Mouse (Mus musculus): ENCODE measurements at regions not wholly inside any gene's neighbourhood (a gene's known extent, or its start where the extent isn't known, plus 50 kb on each side); places are given as distances from the start of the nearest gene placed in this dataset.

DNA sequence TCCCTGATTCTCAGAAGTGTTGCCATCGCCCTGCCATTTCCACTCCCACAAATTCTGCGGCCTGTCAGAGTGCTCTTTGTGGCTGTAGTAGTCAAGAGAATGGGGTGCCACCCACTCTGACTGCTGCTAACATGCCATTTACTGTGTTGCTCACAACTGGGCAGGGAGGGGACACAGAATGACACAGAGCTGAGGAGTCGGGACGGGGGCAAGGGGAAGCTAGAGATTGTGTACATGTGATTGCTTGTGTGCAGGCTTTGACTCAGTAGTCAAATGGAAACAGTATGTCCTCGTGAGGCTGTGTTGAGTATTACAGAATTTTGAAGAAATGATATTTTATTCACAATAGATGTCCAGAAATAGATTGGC lies 595.6 kb downstream of the Nr2f2 start:
- no peak overlapping the region for H3K4me3 ChIP-seq (replicated peaks; ENCODE audit: control insufficient read depth, low read depth, low read length)
- no peak overlapping the region for H3K27ac ChIP-seq (ENCODE audit: control insufficient read depth, insufficient read depth, low read depth, low read length, poor library complexity)
- H3K4me1 ChIP-seq (ENCODE audit: control insufficient read depth, insufficient read depth, low read length): no peaks in the 10 kb centered on the region
- TF ChIP-seq POLR2A (IDR thresholded peaks at IDR 0.05; ENCODE audit: borderline replicate concordance, control insufficient read depth, low read depth, low read length): no peak
- TF ChIP-seq CTCF (IDR thresholded peaks at IDR 0.05; ENCODE audit: control insufficient read depth, insufficient read depth, low read length): no peak
- 62% methylated on average over 5 of the region's 5 CpGs for WGBS

DNA sequence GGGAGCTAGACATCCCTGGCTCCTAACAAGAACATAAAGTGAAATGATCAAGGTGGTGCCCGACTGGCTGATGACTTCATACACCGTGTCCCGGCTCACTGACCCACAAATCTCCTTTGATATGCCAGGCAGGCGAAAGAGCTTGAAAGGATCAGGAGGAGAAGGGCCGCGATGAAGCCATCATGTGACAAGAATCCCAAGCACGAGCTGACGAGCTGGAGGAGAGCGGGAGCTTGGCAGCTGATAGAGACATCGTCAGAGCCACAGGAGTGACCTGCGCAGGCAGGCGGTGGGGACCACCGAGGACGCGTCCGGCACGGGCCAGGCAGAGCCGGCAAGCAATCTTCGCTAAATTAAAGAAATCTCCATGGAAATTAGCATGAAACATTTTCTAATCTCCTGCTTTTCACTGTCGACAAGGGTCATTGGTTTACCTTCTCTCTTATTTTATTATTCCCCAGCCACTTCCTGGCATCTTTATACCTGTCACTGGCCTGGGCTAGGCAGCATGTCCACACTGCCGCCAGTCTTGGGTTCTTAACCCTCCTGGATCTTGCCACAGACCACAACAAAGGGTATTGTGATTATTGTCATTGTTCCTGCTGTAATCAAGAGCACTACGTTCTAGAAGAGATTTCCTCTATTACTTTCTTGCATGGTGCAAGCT lies 596.1 kb downstream of the Nr2f2 start:
- TF ChIP-seq CTCF (IDR thresholded peaks at IDR 0.05; ENCODE audit: control insufficient read depth, insufficient read depth, low read length): no peak
- TF ChIP-seq POLR2A (IDR thresholded peaks at IDR 0.05; ENCODE audit: borderline replicate concordance, control insufficient read depth, low read depth, low read length): no peak
- Histone ChIP-seq H3K27ac (ENCODE audit: control insufficient read depth, insufficient read depth, low read depth, low read length, poor library complexity) (no peak overlapping the region), H3K4me3 (replicated peaks; ENCODE audit: control insufficient read depth, low read depth, low read length) (no peak overlapping the region), H3K4me1 (ENCODE audit: control insufficient read depth, insufficient read depth, low read length) (no peaks in the 10 kb centered on the region)
- 65% methylated on average over 22 of the region's 22 CpGs for WGBS

DNA sequence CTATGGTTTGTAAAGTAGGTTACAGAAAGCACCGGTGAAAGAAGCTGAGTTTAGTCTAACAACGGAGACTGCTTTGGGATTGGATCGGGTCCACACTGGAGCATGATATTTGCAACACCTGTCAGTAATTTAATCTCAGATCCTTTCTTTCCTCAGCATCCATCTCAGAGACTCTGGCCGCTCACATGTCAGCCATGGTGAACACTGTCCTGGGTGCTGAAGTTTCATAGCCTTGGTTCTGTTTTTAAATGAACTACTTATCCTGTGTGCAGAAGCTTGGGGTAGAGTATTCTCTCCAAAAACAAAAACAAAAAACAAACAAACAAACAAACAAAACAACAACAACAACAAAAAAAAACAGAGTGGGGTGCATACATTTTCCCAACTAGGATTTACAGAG lies 600.1 kb downstream of the Nr2f2 start:
- no peak overlapping the region for H3K27ac ChIP-seq (ENCODE audit: control insufficient read depth, insufficient read depth, low read depth, low read length, poor library complexity)
- no peak overlapping the region for H3K4me3 ChIP-seq (replicated peaks; ENCODE audit: control insufficient read depth, low read depth, low read length)
- H3K4me1 ChIP-seq (ENCODE audit: control insufficient read depth, insufficient read depth, low read length): no peaks in the 10 kb centered on the region
- no peak for TF ChIP-seq CTCF (IDR thresholded peaks at IDR 0.05; ENCODE audit: control insufficient read depth, insufficient read depth, low read length)
- no peak for TF ChIP-seq POLR2A (IDR thresholded peaks at IDR 0.05; ENCODE audit: borderline replicate concordance, control insufficient read depth, low read depth, low read length)
- WGBS: 61% methylated on average over 4 of the region's 4 CpGs

DNA sequence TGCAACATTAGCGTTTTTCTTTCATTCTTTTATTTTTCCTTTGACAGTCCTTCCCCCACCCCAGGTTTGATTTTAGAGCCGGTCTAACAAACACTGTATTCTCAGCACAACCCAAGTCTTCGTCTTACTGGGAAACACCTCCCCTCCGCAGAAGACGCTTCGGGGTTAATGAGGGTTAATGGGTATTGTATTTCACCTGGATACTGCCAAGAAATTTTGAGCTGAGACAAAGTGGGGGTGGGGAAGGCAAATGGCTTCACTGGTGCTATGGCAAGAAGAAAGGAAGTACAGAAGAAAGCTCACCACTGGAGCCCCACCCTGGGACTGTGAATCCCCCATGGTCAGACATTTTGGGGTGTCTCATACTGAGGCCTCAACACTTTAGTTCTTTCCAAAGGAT lies 626.0 kb downstream of the Nr2f2 start:
- no peak for TF ChIP-seq CTCF (IDR thresholded peaks at IDR 0.05; ENCODE audit: control insufficient read depth, insufficient read depth, low read length)
- TF ChIP-seq POLR2A (IDR thresholded peaks at IDR 0.05; ENCODE audit: borderline replicate concordance, control insufficient read depth, low read depth, low read length): no peak
- WGBS: 87% methylated on average over 6 of the region's 6 CpGs
- no peak overlapping the region for H3K4me3 ChIP-seq (replicated peaks; ENCODE audit: control insufficient read depth, low read depth, low read length)
- no peak overlapping the region for H3K27ac ChIP-seq (ENCODE audit: control insufficient read depth, insufficient read depth, low read depth, low read length, poor library complexity)
- H3K4me1 ChIP-seq (ENCODE audit: control insufficient read depth, insufficient read depth, low read length): no peaks in the 10 kb centered on the region

DNA sequence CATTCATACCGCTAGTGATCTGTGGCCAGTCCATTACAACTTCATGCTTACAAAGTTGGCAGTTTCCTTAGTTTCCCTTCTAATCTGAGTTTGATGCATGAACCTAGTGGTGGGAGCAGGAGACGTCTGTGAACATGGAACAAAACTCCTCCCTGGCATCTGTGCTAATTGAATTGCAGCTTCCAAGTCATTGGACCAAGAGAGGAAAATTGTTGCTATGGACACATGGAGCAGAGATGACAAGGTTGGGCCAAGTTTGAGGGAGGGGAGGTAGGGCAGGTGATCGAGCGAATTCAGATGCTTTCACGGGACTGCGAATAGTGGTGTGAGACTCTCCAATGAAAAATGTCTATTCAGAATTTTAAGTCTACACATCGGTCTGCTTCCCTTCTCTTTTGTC lies 627.5 kb downstream of the Nr2f2 start:
- H3K27ac ChIP-seq (ENCODE audit: control insufficient read depth, insufficient read depth, low read depth, low read length, poor library complexity): no peak overlapping the region
- WGBS: 81% methylated on average over 7 of the region's 7 CpGs
- H3K4me3 ChIP-seq (replicated peaks; ENCODE audit: control insufficient read depth, low read depth, low read length): no peak overlapping the region
- no peaks in the 10 kb centered on the region for H3K4me1 ChIP-seq (ENCODE audit: control insufficient read depth, insufficient read depth, low read length)
- TF ChIP-seq CTCF (IDR thresholded peaks at IDR 0.05; ENCODE audit: control insufficient read depth, insufficient read depth, low read length) (no peak), POLR2A (IDR thresholded peaks at IDR 0.05; ENCODE audit: borderline replicate concordance, control insufficient read depth, low read depth, low read length) (no peak)

DNA sequence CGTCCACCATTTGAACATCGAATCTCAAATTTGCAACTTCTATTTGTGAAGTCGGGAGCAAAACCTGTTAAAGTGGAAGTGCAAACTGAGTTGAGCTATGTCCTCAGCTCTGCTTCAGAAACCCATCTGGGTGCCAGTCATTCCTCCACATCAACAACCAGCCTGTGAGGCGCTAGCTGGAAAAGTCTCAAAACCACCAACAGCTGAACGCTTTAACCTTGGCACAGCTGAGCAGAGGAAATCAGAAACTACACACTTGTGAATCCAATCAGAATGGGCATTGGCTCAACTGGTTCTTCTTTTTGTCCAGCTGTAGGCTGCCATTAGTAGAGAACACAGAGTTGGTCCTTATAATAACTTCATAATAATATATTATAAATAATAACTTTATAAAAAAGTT lies 651.5 kb downstream of the Nr2f2 start:
- no peak overlapping the region for H3K27ac ChIP-seq (ENCODE audit: control insufficient read depth, insufficient read depth, low read depth, low read length, poor library complexity)
- no peak for TF ChIP-seq CTCF (IDR thresholded peaks at IDR 0.05; ENCODE audit: control insufficient read depth, insufficient read depth, low read length)
- TF ChIP-seq POLR2A (IDR thresholded peaks at IDR 0.05; ENCODE audit: borderline replicate concordance, control insufficient read depth, low read depth, low read length): no peak
- WGBS: 75% methylated on average over 5 of the region's 5 CpGs

DNA sequence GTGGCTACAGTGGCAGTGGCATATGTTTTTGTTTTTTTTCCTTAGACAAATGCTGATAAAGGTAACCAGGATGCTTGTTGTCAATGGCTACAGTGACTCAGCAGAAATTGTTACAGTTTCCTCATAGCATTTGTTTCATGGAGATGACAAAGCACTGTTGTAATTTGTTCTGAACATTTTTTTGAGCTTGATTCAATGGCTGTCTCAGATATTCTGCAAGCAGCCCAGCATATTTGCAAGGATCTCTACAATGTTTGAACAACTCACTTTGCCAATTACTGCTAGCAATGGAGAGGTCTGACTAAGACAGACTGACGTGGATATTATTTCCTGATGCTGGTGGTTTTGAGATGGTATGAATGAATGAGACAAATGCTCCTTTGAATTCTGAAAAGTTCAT lies 696.3 kb downstream of the Nr2f2 start:
- H3K4me3 ChIP-seq (replicated peaks; ENCODE audit: control insufficient read depth, low read depth, low read length): no peak overlapping the region
- WGBS: 50% methylated on average over 1 of the region's 1 CpGs
- H3K27ac ChIP-seq (ENCODE audit: control insufficient read depth, insufficient read depth, low read depth, low read length, poor library complexity): no peak overlapping the region
- H3K4me1 ChIP-seq (ENCODE audit: control insufficient read depth, insufficient read depth, low read length): no peaks in the 10 kb centered on the region
- TF ChIP-seq CTCF (IDR thresholded peaks at IDR 0.05; ENCODE audit: control insufficient read depth, insufficient read depth, low read length) (no peak), POLR2A (IDR thresholded peaks at IDR 0.05; ENCODE audit: borderline replicate concordance, control insufficient read depth, low read depth, low read length) (no peak)

More for the DNA sequence above, 651.5 kb downstream of the Nr2f2 start:
- Histone ChIP-seq H3K4me3 (replicated peaks; ENCODE audit: control insufficient read depth, low read depth, low read length) (no peak overlapping the region), H3K4me1 (ENCODE audit: control insufficient read depth, insufficient read depth, low read length) (no peaks in the 10 kb centered on the region)

DNA sequence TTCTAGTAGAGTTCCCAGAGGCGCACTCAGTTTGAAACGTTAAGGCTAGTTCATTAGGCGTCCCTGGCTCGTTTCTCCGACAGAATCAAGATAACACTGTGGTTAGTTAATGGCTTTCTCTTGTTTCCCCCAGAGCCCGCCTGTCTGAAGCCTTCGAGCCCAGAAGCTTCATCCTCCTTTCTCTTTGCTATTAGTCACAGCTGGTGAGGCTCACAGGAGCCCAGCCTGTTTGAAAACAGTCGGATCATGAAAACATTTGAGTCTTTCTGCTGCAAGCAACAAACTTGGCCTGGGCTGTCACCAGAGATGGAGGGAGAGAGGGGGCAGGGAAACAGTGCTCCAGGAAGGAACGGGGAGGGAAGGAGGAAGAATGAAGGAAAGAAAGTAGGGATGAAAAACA lies 711.0 kb downstream of the Nr2f2 start:
- H3K4me3 ChIP-seq (replicated peaks; ENCODE audit: control insufficient read depth, low read depth, low read length): no peak overlapping the region
- no peak overlapping the region for H3K27ac ChIP-seq (ENCODE audit: control insufficient read depth, insufficient read depth, low read depth, low read length, poor library complexity)
- no peak for TF ChIP-seq CTCF (IDR thresholded peaks at IDR 0.05; ENCODE audit: control insufficient read depth, insufficient read depth, low read length)
- no peak for TF ChIP-seq POLR2A (IDR thresholded peaks at IDR 0.05; ENCODE audit: borderline replicate concordance, control insufficient read depth, low read depth, low read length)
- H3K4me1 ChIP-seq (ENCODE audit: control insufficient read depth, insufficient read depth, low read length): no peaks in the 10 kb centered on the region
- 18% methylated on average over 9 of the region's 9 CpGs for WGBS

DNA sequence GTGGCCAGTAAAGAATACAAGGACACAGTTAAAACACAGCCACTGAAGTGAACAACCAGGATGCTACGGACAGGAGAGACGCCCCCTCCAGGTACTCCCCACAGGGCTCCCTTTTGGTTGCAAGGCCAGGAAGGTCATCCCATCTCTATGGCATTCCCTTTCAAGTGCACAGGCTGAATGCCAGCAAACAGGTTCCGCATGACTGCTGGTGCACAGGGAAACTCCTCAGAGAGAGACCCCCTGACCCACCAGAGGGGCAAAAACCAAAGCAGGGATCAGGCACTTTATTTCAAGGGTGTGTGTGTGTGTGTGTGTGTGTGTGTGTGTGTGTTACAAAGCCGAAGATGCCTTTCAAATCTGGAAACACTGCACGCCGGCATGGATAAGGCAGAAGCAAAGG lies 721.1 kb downstream of the Nr2f2 start:
- Histone ChIP-seq H3K4me3 (replicated peaks; ENCODE audit: control insufficient read depth, low read depth, low read length) (no peak overlapping the region), H3K4me1 (ENCODE audit: control insufficient read depth, insufficient read depth, low read length) (no peaks in the 10 kb centered on the region), H3K27ac (ENCODE audit: control insufficient read depth, insufficient read depth, low read depth, low read length, poor library complexity) (no peak overlapping the region)
- 73% methylated on average over 6 of the region's 6 CpGs for WGBS
- TF ChIP-seq POLR2A (IDR thresholded peaks at IDR 0.05; ENCODE audit: borderline replicate concordance, control insufficient read depth, low read depth, low read length) (no peak), CTCF (IDR thresholded peaks at IDR 0.05; ENCODE audit: control insufficient read depth, insufficient read depth, low read length) (no peak)

Data from bone marrow, adult 2 months (tissue).